Mouse (Mus musculus) liver, embryonic 15.5 days (tissue): ENCODE data around the gene Cd300ld2. TPM values are rescaled to one million over a fixed set of nuclear protein-coding genes. Genes with fewer than 3 reads are reported as not detected.

ENCODE experiments used
- ATAC-seq: fragments of 200-750 bp; cut with Nextera tagmentation; 2 replicates; pipeline ENCODE4 v1.8.0; 2017; ENCODE audit warnings: moderate number of reproducible peaks, mild to moderate bottlenecking, moderate library complexity; ENCODE audit not compliant: insufficient read depth
- H3K27ac ChIP-seq: fragments of 300-500 bp; sonication (generic); replicated peaks from 2 replicates; pipeline ENCODE4 v1.5.1; 2015; ENCODE audit warnings: mild to moderate bottlenecking, inconsistent platforms
- H3K27me3 ChIP-seq: fragments of 300-500 bp; sonication (generic); 2 replicates; pipeline ENCODE4 v1.6.1; 2015; ENCODE audit warnings: mild to moderate bottlenecking, inconsistent platforms
- H3K36me3 ChIP-seq: fragments of 300-500 bp; sonication (generic); replicated peaks from 2 replicates; pipeline ENCODE4 v1.6.1; 2015; ENCODE audit warnings: moderate library complexity, mild to moderate bottlenecking, inconsistent platforms
- H3K4me1 ChIP-seq: fragments of 300-500 bp; sonication (generic); replicated peaks from 2 replicates; pipeline ENCODE4 v1.6.1; 2015; ENCODE audit warnings: inconsistent platforms
- H3K4me2 ChIP-seq: fragments of 300-500 bp; sonication (generic); 2 replicates; pipeline ENCODE4 v1.6.1; 2015; ENCODE audit warnings: moderate library complexity, mild to moderate bottlenecking, inconsistent platforms
- H3K4me3 ChIP-seq: fragments of 300-500 bp; sonication (generic); replicated peaks from 2 replicates; pipeline ENCODE4 v1.5.1; 2015; ENCODE audit warnings: mild to moderate bottlenecking, inconsistent platforms
- H3K9ac ChIP-seq: fragments of 300-500 bp; sonication (generic); 2 replicates; pipeline ENCODE4 v1.6.1; 2015; ENCODE audit warnings: moderate library complexity, mild to moderate bottlenecking, inconsistent platforms
- H3K9me3 ChIP-seq: fragments of 300-500 bp; sonication (generic); replicated peaks from 2 replicates; pipeline ENCODE4 v1.6.1; 2016; ENCODE audit warnings: inconsistent platforms
- WGBS: fragments of 180-500 bp; shearing (Covaris S2); methylation state at CpG from one replicate; pipeline ENCODE4 v1.1.7; 2015; ENCODE audit warnings: mixed read lengths; ENCODE audit not compliant: insufficient replicate concordance; 5-methylcytosine and 5-hydroxymethylcytosine counted together
- polyA plus RNA-seq: library from polyadenylated mRNA; unstranded; fragments of >200 nt; fragmentation: Nextera tagmentation; extraction: Ambion mirVana; gene quantifications from 2 replicates; pipeline ENCODE4 v1.2.1, GENCODE M21; 2015

Gene Cd300ld2
- polyA plus RNA-seq, 1 experiment from 2014 or later = not detected

- 25% methylated on average over 5 of the region's 5 CpGs for WGBS
- peak overlapping the region; percentile 51 for H3K27ac ChIP-seq
- H3K4me2 ChIP-seq = no peak overlapping the region
- no peaks in the 10 kb centered on the region for H3K36me3 ChIP-seq
- no peaks in the 10 kb centered on the region for H3K27me3 ChIP-seq
- H3K9me3 ChIP-seq = no peaks in the 10 kb centered on the region
- H3K4me3 ChIP-seq = no peak overlapping the region
- ATAC-seq = no peak
- 0 out of 2 replicates have a peak, but pooled peaks cover 4% of the 10 kb centered on the region for H3K4me1 ChIP-seq
- H3K9ac ChIP-seq = no peak overlapping the region
Observed at GRCm38 (mm10) chr11:115004070-115004469, 11.9 kb downstream of the Cd300ld2 start.

GRCm38 (mm10) chr11:115001474-115002040 lies 14.4 kb downstream of the Cd300ld2 start, which contains the start of gene Cd300c2:
Gene Cd300c2 (minus strand): TSS chr11:115001880.
- WGBS = 32% methylated on average over 7 of the region's 7 CpGs
- 0 out of 2 replicates have a peak, but pooled peaks cover 4% of the 10 kb centered on the region for H3K4me1 ChIP-seq
- no peak for ATAC-seq
- peak within 1 kb of the TSS; percentile 41; the same call in 1 of the 2 replicates for H3K27ac ChIP-seq
- H3K9me3 ChIP-seq = no peaks in the 10 kb centered on the region
- H3K27me3 ChIP-seq = no peaks in the 10 kb centered on the region
- no peak within 1 kb of the TSS for H3K4me3 ChIP-seq
- no peak within 1 kb of the TSS for H3K9ac ChIP-seq
- H3K36me3 ChIP-seq = no peaks in the 10 kb centered on the region
- no peak within 1 kb of the TSS for H3K4me2 ChIP-seq

- no peak for ATAC-seq
- H3K4me1 ChIP-seq = no peaks in the 10 kb centered on the region
Observed at GRCm38 (mm10) chr11:114989793-114990192, 26.2 kb downstream of the Cd300ld2 start, which contains the start of gene Cd300ld. Gene Cd300ld (minus strand): TSS chr11:114989922.

GRCm38 (mm10) chr11:114981866-114982265 lies 34.1 kb downstream of the Cd300ld2 start:
- ATAC-seq = no peak
- no peaks in the 10 kb centered on the region for H3K9me3 ChIP-seq
- H3K4me3 ChIP-seq = no peak overlapping the region
- 42% methylated on average over 4 of the region's 4 CpGs for WGBS
- H3K4me1 ChIP-seq = no peaks in the 10 kb centered on the region
- H3K27ac ChIP-seq = no peak overlapping the region
- no peak overlapping the region for H3K4me2 ChIP-seq
- no peak overlapping the region for H3K9ac ChIP-seq
- no peaks in the 10 kb centered on the region for H3K27me3 ChIP-seq
- no peaks in the 10 kb centered on the region for H3K36me3 ChIP-seq

More at GRCm38 (mm10) chr11:114989793-114990192, 26.2 kb downstream of the Cd300ld2 start, which contains the start of gene Cd300ld:
- no peaks in the 10 kb centered on the region for H3K9me3 ChIP-seq
- H3K4me3 ChIP-seq = no peak within 1 kb of the TSS
- H3K27ac ChIP-seq = no peak within 1 kb of the TSS
- no peak within 1 kb of the TSS for H3K9ac ChIP-seq
- no peaks in the 10 kb centered on the region for H3K27me3 ChIP-seq
- H3K36me3 ChIP-seq = no peaks in the 10 kb centered on the region
- WGBS = 22% methylated on average over 4 of the region's 4 CpGs
- no peak within 1 kb of the TSS for H3K4me2 ChIP-seq

- Histone ChIP-seq H3K4me3 (no peak overlapping the region), H3K9ac (no peak overlapping the region), H3K27ac (no peak overlapping the region), H3K27me3 (no peaks in the 10 kb centered on the region), H3K36me3 (no peaks in the 10 kb centered on the region), H3K9me3 (0 out of 2 replicates have a peak, but pooled peaks cover 5% of the 10 kb centered on the region), H3K4me1 (no peaks in the 10 kb centered on the region), H3K4me2 (no peak overlapping the region)
- ATAC-seq = no peak
- 71% methylated on average over 10 of the region's 10 CpGs for WGBS
Observed at GRCm38 (mm10) chr11:114972726-114973125, 43.3 kb downstream of the Cd300ld2 start.

- no peak within 1 kb of the TSS for H3K4me3 ChIP-seq
- no peak; the same call in 1 of the 2 replicates for ATAC-seq
- H3K36me3 ChIP-seq = no peaks in the 10 kb centered on the region
- H3K4me1 ChIP-seq = no peaks in the 10 kb centered on the region
- no peak within 1 kb of the TSS for H3K9ac ChIP-seq
- no peaks in the 10 kb centered on the region for H3K9me3 ChIP-seq
- H3K27me3 ChIP-seq = no peaks in the 10 kb centered on the region
- H3K4me2 ChIP-seq = no peak within 1 kb of the TSS
- WGBS = 52% methylated on average over 9 of the region's 9 CpGs
- peak within 1 kb of the TSS; percentile 55; the same call in 1 of the 2 replicates for H3K27ac ChIP-seq
Observed at GRCm38 (mm10) chr11:114968752-114969207, 47.2 kb downstream of the Cd300ld2 start, which contains the start of gene Cd300c. Gene Cd300c (minus strand): TSS chr11:114969157.

- Histone ChIP-seq H3K4me3 (no peak overlapping the region), H3K36me3 (no peaks in the 10 kb centered on the region), H3K9me3 (no peaks in the 10 kb centered on the region), H3K4me2 (no peak overlapping the region), H3K27me3 (no peaks in the 10 kb centered on the region), H3K27ac (no peak overlapping the region), H3K4me1 (no peaks in the 10 kb centered on the region), H3K9ac (no peak overlapping the region)
- WGBS = 12% methylated on average over 3 of the region's 3 CpGs
- peak; percentile 54 for ATAC-seq
Observed at GRCm38 (mm10) chr11:114965182-114965828, 50.7 kb downstream of the Cd300ld2 start.

GRCm38 (mm10) chr11:114960369-114960768 lies 55.6 kb downstream of the Cd300ld2 start:
- no peak for ATAC-seq
- Histone ChIP-seq H3K36me3 (no peaks in the 10 kb centered on the region), H3K27ac (no peak overlapping the region), H3K9ac (no peak overlapping the region), H3K9me3 (no peaks in the 10 kb centered on the region), H3K4me1 (no peaks in the 10 kb centered on the region), H3K4me3 (no peak overlapping the region), H3K27me3 (no peaks in the 10 kb centered on the region), H3K4me2 (no peak overlapping the region)
- 24% methylated on average over 1 of the region's 1 CpGs for WGBS

Other genes with a start within 250 kb of the Cd300ld2 start
- gene Btbd17, start 220.2 kb downstream of the Cd300ld2 start, polyA plus RNA-seq = 0.25 TPM in 1 of 2 replicates, not detected in the other
- gene Gpr142, start 217.3 kb downstream of the Cd300ld2 start, polyA plus RNA-seq = not detected in 2 replicates
- 15.9 and 19.0 TPM in 2 replicates for gene Gprc5c, start 165.0 kb downstream of the Cd300ld2 start, polyA plus RNA-seq
- gene Cd300a, start 126.2 kb downstream of the Cd300ld2 start, polyA plus RNA-seq = 7.3 and 7.8 TPM in 2 replicates
- 1.3 and 1.5 TPM in 2 replicates for gene Cd300lb, start 81.8 kb downstream of the Cd300ld2 start, polyA plus RNA-seq
- not detected in 2 replicates for gene Cd300c, start 47.0 kb downstream of the Cd300ld2 start, polyA plus RNA-seq
- 1.2 and 1.3 TPM in 2 replicates for gene Cd300ld, start 26.3 kb downstream of the Cd300ld2 start, polyA plus RNA-seq
- 8.7 and 9.5 TPM in 2 replicates for gene Cd300c2, start 14.3 kb downstream of the Cd300ld2 start, polyA plus RNA-seq
- gene Cd300ld4, start 10.8 kb upstream of the Cd300ld2 start, polyA plus RNA-seq = not detected in 2 replicates
- gene Cd300ld5, start 21.6 kb upstream of the Cd300ld2 start, polyA plus RNA-seq = not detected in 2 replicates
- not detected in 2 replicates for gene Cd300ld3, start 32.2 kb upstream of the Cd300ld2 start, polyA plus RNA-seq
- gene Cd300e, start 46.0 kb upstream of the Cd300ld2 start, polyA plus RNA-seq = 0.67 and 0.89 TPM in 2 replicates
- 2.2 and 2.3 TPM in 2 replicates for gene Rab37, start 75.2 kb upstream of the Cd300ld2 start, polyA plus RNA-seq
- gene Cd300lf, start 117.8 kb upstream of the Cd300ld2 start, polyA plus RNA-seq = 4.5 and 4.8 TPM in 2 replicates
- gene Slc9a3r1, start 147.1 kb upstream of the Cd300ld2 start, polyA plus RNA-seq = 76.4 and 82.1 TPM in 2 replicates
- gene Tmem104, start 171.3 kb upstream of the Cd300ld2 start, polyA plus RNA-seq = 5.1 and 6.0 TPM in 2 replicates
- gene Nat9, start 171.7 kb upstream of the Cd300ld2 start, polyA plus RNA-seq = 9.9 and 11.6 TPM in 2 replicates